Mouse (Mus musculus) gastrocnemius, postnatal 25 days (tissue): ENCODE results near the gene Fbh1. TPM values are rescaled to one million over a fixed set of nuclear protein-coding genes. Genes with fewer than 3 reads are reported as not detected.

Source experiments
- DNase-seq: peaks from one replicate; pipeline ENCODE4 v3.0.0; 2022
- long read RNA-seq, 2 experiments: library from polyadenylated mRNA; stranded (forward); transcript quantifications; one replicate each; pipeline ENCODE4 v2.0.0; 2021
- total RNA-seq, 2 experiments: library from RNA; stranded (reverse); gene quantifications; 1 replicate in 1 of 2; 2 replicates in 1 of 2; pipeline ENCODE4 v1.2.3; 2021

Fbh1 gene
- total RNA-seq: 10 to 100 TPM; 29.9 to 30.1 TPM
- long read RNA-seq, experiment 1, transcript Fbh1-201 (21 exons, 3,567 nt): major isoform, 8 of 16 reads
- long read RNA-seq, experiment 1, partial matches to known transcripts: 5 of 16 reads
- long read RNA-seq, experiment 1, other reads (novel, unspliced or antisense): 2 of 16 reads
- long read RNA-seq, experiment 2, transcript Fbh1-201 (21 exons, 3,567 nt): major isoform, 6 of 17 reads
- long read RNA-seq, experiment 2, partial matches to known transcripts: 0 of 17 reads
- long read RNA-seq, experiment 2, other reads (novel, unspliced or antisense): 11 of 17 reads

DNA sequence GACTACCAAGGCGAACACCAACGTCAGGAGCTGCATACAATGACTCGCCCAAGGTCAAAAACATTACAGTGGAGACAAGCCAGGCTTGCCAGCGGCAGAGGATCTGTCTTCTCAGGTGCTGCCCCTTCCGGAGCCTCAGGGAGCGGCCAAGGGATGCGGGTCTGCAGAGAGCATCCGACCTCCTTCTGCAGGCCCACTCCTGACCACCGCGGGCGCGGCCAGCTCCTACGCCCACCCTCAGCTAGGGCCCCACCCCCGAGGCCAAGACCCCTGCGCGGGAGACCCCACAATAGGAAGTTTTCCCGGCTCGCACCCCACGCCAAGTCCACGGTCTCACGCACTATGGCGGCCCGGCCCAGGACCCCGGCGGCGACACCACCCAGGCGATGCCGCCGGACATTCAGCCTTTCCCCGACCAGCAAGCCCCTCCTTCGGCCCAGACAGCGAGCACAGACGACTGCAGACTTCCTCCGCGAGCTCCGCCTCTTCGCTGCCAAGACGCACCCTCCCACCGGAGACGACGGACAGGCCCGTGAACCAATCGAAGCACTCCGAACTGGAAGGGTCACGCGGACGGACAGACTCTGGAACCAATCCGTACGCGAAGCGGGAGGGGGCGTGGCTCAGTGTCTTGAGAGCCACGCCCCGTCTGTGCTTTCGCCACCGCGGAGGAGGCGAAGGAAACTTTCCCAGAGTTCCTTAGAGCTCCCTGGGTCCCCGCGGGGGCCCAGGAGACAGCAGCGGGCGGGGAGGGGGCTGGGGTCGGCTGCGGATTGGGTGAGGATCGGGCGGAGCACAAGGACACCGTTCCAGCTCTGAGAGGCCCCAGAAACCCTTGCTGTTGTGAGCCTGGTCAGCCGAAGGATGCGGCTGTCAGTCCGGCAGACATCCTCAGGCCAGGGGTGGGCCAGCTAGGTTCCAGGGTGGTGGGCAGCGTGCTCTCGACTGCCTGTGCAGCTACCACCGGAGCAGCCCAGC is at the start of gene Fbh1, which contains the start of gene Ankrd16:
Gene Fbh1 (minus strand): TSS at position 492 of the 978 bp plus-strand sequence.
Gene Ankrd16 (plus strand): TSS at position 786 of the 978 bp plus-strand sequence.
- DNase-seq: peak; percentile 100

- no peak for DNase-seq
These were observed 24.0 kb upstream of the Fbh1 start for GRCm38 (mm10) chr2:11801299-11801930.

- DNase-seq: no peak
These were observed 20.6 kb upstream of the Fbh1 start for GRCm38 (mm10) chr2:11797930-11798364.

GRCm38 (mm10) chr2:11794668-11795067 is 17.3 kb upstream of the Fbh1 start:
- DNase-seq: no peak

GRCm38 (mm10) chr2:11784159-11784558 is 6.8 kb upstream of the Fbh1 start:
- no peak for DNase-seq

- DNase-seq: peak; percentile 87
These were observed 873 bp upstream of the Fbh1 start for GRCm38 (mm10) chr2:11778087-11778823.

DNA sequence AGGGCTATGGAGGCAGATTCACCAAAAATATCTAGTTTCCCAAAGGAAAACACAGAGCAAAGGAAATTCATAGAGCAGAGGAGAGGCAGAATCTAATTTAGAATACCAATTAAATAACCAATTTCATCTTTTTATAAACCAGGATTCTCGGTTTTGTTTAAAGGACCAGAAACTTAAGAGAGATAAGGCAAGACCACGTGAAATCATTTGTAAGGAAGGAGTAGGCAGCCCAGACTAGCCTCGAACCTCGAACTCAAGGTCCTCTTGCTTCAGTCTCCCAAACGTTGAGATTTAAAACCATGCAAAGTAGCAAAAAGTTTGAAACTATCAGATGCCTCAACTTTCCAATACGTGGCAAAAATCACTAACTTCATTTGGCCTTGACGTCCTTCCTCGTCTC is 967 bp downstream of the Fbh1 start:
- no peak for DNase-seq

- no peak for DNase-seq
These were observed 2.3 kb downstream of the Fbh1 start for GRCm38 (mm10) chr2:11775121-11775520.

- DNase-seq: peak; percentile 21
These were observed 3.0 kb downstream of the Fbh1 start for GRCm38 (mm10) chr2:11774426-11774825.

DNA sequence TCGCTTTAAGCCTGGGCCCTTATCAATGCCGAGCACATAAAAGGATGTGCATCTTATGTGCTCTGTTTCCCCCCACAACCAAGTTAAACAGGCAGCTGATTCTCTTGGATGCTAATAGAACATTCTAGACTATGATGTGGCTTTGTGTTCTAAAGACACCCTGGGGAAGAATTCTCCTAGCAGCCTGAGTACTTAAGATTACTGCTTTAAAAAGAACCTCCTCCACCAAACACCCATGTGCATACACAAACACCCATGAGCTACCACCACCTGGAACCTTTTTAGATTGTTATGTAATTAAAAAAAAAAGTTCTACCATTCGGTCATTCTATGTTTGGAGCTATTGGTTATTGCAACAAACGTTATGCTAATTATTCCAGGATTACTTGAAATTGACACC is 5.0 kb downstream of the Fbh1 start:
- no peak for DNase-seq

GRCm38 (mm10) chr2:11771701-11772100 is 5.7 kb downstream of the Fbh1 start:
- DNase-seq: no peak

DNA sequence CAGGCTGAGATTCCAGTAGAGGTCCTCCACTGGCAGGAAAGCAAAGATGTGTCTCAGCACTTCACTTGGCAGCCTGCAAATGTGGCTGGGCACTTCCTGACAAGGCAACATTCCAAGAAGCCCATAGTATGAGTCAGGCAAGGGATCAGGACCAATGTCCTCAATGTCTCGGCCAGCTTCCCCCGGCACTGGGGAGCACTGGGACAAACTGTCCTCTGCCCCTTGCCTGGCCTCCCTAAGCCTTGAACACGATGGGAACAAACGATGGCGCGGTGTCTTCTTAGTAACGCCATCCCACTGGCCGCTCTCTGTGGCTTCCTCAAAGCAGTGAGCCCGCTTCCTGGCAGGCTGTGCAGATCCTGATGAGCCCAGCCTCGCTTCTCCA is 10.2 kb downstream of the Fbh1 start:
- DNase-seq: peak; percentile 74

DNA sequence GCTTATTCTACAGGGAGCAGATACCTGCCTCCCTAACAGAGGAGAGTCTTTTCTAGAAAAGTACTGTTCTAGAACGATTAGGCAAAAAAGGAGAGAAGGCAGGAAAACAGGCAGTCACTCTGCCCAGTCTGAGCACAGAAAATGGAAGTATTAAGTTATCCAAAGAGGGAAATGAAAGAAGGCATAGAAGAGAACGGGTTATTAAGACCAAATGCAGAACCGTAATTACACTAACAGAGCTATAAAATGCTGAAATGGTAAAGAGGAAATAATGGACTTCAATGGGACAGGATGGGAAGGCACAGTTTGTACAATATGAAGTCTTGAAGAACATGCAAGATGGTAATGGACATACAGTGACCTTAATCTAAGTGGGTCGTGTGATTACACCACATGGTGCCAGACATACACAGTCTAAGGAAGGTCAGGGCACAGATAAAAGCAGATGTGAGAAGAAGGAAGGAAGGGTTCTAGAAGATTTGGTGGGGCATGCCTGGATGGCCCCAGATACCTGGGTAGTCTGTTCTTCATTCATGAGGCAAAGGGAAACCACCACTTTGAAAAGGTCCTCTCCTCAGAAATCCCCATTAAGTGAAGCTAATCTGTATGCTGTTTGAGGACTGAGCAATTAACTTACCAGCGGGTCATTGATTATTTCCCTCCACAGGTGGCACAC is 10.8 kb downstream of the Fbh1 start:
- no peak for DNase-seq

GRCm38 (mm10) chr2:11765694-11766093 is 11.7 kb downstream of the Fbh1 start:
- DNase-seq: peak; percentile 15

DNA sequence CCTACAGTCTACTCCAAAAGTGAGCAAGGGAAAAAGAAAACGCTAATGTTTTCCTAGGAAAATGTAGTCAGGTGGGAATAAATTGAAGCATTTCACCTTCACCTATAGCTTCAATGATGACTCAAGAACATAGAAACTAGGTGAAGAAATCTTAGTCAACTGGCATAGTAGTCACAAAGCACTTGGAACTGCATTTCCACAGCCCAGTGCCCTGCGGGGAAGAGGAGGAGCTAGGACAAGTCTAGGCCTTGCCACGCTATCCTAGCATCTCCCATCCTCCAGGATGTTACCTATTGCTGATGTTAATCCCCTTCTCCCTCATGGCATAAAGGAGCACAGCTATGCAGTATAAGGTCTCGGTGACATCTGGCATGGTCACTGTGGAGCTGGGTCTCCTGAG is 14.8 kb downstream of the Fbh1 start:
- DNase-seq: no peak

GRCm38 (mm10) chr2:11739516-11740051 is 37.8 kb downstream of the Fbh1 start:
- DNase-seq: no peak

DNA sequence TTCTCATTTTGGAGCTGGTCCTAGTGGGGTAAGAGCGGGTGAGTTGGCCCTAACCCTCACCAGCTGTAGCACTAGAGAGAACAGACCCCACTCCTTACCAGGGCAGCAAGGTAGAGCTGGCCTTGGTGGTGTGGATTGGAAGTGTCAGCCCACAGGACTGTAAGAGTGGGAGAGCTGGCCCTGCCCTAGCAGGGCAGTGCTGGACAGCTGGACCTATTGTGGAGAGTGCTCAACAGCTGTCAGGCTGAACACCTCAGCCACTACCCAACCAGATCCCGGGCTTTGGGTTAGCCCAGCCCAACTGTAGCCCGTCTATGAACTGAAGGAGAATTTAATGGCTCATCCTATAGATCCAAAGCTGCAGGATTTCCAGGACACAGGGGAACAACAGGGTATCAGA is 38.6 kb downstream of the Fbh1 start:
- no peak for DNase-seq

GRCm38 (mm10) chr2:11735853-11736252 is 41.5 kb downstream of the Fbh1 start:
- DNase-seq: no peak

- no peak for DNase-seq
These were observed 44.4 kb downstream of the Fbh1 start for GRCm38 (mm10) chr2:11732978-11733377.

DNA sequence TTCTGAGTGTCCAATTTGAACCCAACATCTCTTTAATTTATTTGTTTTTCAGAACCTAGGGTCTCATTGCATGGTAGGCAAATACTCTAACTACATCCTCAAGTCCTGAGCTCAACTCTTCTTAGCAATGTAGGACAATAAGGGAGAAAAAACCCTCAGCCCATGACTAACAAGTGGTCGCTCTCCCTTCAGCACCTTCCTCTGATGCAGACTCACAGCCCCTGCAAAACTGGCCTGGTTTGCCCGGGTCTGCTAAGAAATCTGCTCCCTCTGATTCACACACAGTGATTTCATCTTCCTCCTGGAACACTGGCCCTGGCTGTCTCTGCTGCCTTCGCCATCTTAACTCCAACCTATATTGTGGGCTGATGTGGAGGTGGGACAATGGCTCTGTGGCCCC is 48.3 kb downstream of the Fbh1 start:
- no peak for DNase-seq

DNA sequence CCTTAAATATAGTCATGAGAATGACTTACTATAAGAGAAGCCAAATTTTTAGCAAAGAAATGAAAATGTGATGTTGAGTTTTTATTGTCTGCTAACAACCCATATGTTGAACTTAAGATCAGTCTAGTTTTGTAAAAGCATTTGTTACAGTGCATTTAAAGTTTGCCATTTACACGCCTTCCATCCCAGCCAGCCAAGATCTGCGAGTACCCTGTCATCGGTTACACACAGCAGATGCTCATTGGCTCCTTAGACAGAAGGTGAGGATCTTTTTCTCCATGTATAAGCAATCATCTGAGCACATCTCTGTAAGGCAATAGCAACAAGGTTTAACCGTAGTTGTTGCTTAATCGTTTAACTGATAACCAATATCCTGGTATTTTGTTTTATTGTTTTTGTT is 49.8 kb downstream of the Fbh1 start:
- no peak for DNase-seq
